Comparison of ENCODE assay signal across 8 mouse cellular contexts in genomic region chr10:120735722-120736507, GRCm38 (mm10).
A peak's percentile ranks its signal among the peaks of the same experiment; 100 is the strongest.
DNase-seq lines count a peak whose midpoint lies in the region; ATAC-seq lines count a peak whose summit lies in the region.

No protein-coding gene starts in this region.

- no peak for DNase-seq in heart, postnatal 4 days
- DNase-seq in embryo, embryonic 11 days = peak; percentile 46
- DNase-seq in hindbrain, embryonic 14.5 days (ENCODE audit: low spot score) = no peak
- peak; percentile 50 for DNase-seq in midbrain, embryonic 14.5 days
- DNase-seq in right cerebral cortex, postnatal 36 days (ENCODE audit: low spot score in 2 of 2) = no peak
- no peak for DNase-seq in spleen, postnatal 4 days (ENCODE audit: low spot score in 2 of 2)
- no peak for DNase-seq in spleen, postnatal 14 days (ENCODE audit: low spot score in 2 of 2)

- H3K27me3 ChIP-seq in heart, embryonic 12.5 days (replicated peaks) = no peaks in the 10 kb centered on the region
- peaks cover 7% of the 10 kb centered on the region; the same call in 1 of the 2 replicates for H3K27me3 ChIP-seq in hindbrain, embryonic 14.5 days (ENCODE audit: control insufficient read depth, insufficient read depth, low read length)
- no peaks in the 10 kb centered on the region for H3K27me3 ChIP-seq in midbrain, embryonic 14.5 days (ENCODE audit: control insufficient read depth, insufficient read depth, low read length)

- H3K4me2 ChIP-seq in heart, embryonic 12.5 days = peak overlapping the region; percentile 74
- H3K4me2 ChIP-seq in hindbrain, embryonic 14.5 days (replicated peaks) = peak overlapping the region; percentile 47
- peak overlapping the region; percentile 61 for H3K4me2 ChIP-seq in midbrain, embryonic 14.5 days (ENCODE audit: low read length)

- no peaks in the 10 kb centered on the region for H3K9me3 ChIP-seq in heart, embryonic 12.5 days (replicated peaks)
- H3K9me3 ChIP-seq in hindbrain, embryonic 14.5 days (ENCODE audit: control insufficient read depth, low read length) = no peaks in the 10 kb centered on the region
- H3K9me3 ChIP-seq in midbrain, embryonic 14.5 days (ENCODE audit: control insufficient read depth, low read length) = no peaks in the 10 kb centered on the region

- peaks cover 12% of the 10 kb centered on the region for H3K4me1 ChIP-seq in heart, embryonic 12.5 days (replicated peaks)
- peaks cover 7% of the 10 kb centered on the region; the same call in 1 of the 2 replicates for H3K4me1 ChIP-seq in hindbrain, embryonic 14.5 days (replicated peaks; ENCODE audit: control insufficient read depth, insufficient read depth, low read length)
- peaks cover 14% of the 10 kb centered on the region for H3K4me1 ChIP-seq in midbrain, embryonic 14.5 days (ENCODE audit: control insufficient read depth, insufficient read depth, low read length)

- peak overlapping the region; percentile 43 for H3K4me3 ChIP-seq in heart, embryonic 12.5 days
- H3K4me3 ChIP-seq in hindbrain, embryonic 14.5 days (replicated peaks; ENCODE audit: low read length) = peak overlapping the region; percentile 15
- H3K4me3 ChIP-seq in midbrain, embryonic 14.5 days (replicated peaks; ENCODE audit: low read depth, low read length) = peak overlapping the region; percentile 31

- peak overlapping the region; percentile 47 for H3K9ac ChIP-seq in heart, embryonic 12.5 days
- 0 out of 2 replicates have a peak overlapping the region, but pooled peaks have one; percentile 5 for H3K9ac ChIP-seq in hindbrain, embryonic 14.5 days
- 0 out of 2 replicates have a peak overlapping the region, but pooled peaks have one; percentile 9 for H3K9ac ChIP-seq in midbrain, embryonic 14.5 days (replicated peaks; ENCODE audit: low read length)

- WGBS in heart, embryonic 12.5 days = 8% methylated on average over 25 of the region's 25 CpGs
- 8% methylated on average over 25 of the region's 25 CpGs for WGBS in hindbrain, embryonic 14.5 days
- 3% methylated on average over 25 of the region's 25 CpGs for WGBS in midbrain, embryonic 14.5 days

- no peak overlapping the region for H3K27ac ChIP-seq in heart, embryonic 12.5 days (ENCODE audit: poor library complexity, severe bottlenecking)
- no peak overlapping the region for H3K27ac ChIP-seq in hindbrain, embryonic 14.5 days
- H3K27ac ChIP-seq in midbrain, embryonic 14.5 days (replicated peaks; ENCODE audit: low read depth, low read length) = no peak overlapping the region

- ATAC-seq in heart, embryonic 12.5 days (ENCODE audit: insufficient number of reproducible peaks, low FRiP score) = no peak
- no peak for ATAC-seq in hindbrain, embryonic 14.5 days (ENCODE audit: low FRiP score)
- ATAC-seq in midbrain, embryonic 14.5 days (ENCODE audit: low FRiP score, low TSS enrichment) = no peak

- H3K36me3 ChIP-seq in heart, embryonic 12.5 days = no peaks in the 10 kb centered on the region
- no peaks in the 10 kb centered on the region for H3K36me3 ChIP-seq in hindbrain, embryonic 14.5 days (replicated peaks; ENCODE audit: control insufficient read depth, insufficient read depth)
- no peaks in the 10 kb centered on the region for H3K36me3 ChIP-seq in midbrain, embryonic 14.5 days (ENCODE audit: control insufficient read depth, insufficient read depth, low read length)

Comparison
In these comparisons a context has a peak if more than half of its experiments do, and no peak if none do; other contexts are left out.
1. DNase-seq: peak in embryo, embryonic 11 days (single experiment) and midbrain, embryonic 14.5 days (single experiment); none in heart, postnatal 4 days (single experiment), hindbrain, embryonic 14.5 days (single experiment), right cerebral cortex, postnatal 36 days (0 of 2), spleen, postnatal 4 days (0 of 2) and spleen, postnatal 14 days (0 of 2).
2. Peak in every context shown above with its lines, with median percentiles within 50 percentile points of each other: H3K4me2 ChIP-seq, H3K4me3 ChIP-seq and H3K9ac ChIP-seq.